Mouse (Mus musculus): ENCODE data around the gene Papss2. TPM values are rescaled to one million over a fixed set of nuclear protein-coding genes. Genes with fewer than 3 reads are reported as not detected.
A peak's percentile ranks its signal among the peaks of the same experiment; 100 is the strongest.

The Papss2 gene
- total RNA-seq, 2 experiments from 2014 or later = 4.8 to 5.1 TPM

DNA sequence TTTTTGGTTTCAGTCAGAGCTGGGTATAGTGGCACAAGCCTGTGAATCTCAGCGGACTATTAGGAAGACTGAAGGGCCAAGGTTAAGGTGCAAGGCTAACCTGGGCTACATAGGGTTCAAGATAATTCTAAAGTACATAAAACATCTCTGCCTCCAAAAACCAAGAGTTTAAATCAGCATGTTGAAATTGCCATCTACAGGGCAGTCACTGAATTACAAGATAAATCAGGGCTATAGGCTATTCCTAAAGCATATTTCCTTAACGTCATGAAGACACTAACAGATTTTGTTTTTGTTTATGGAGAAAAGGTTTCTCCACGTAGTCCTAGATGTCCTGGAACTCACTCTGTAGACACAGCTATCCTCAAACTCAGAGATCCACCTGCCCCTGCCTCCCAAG, 114.7 kb downstream of the Papss2 start:
- peak; percentile 47 for TF ChIP-seq CTCF (IDR thresholded peaks at IDR 0.05)
- no peak for DNase-seq
- Histone ChIP-seq H3K4me3 (no peak overlapping the region), H3K27ac (no peak overlapping the region)
- intact Hi-C loops (cut with DNase I) = loop anchor here (5.0 kb wide), 1 partner anchor 247 kb away; no protein-coding TSS in a partner anchor

DNA sequence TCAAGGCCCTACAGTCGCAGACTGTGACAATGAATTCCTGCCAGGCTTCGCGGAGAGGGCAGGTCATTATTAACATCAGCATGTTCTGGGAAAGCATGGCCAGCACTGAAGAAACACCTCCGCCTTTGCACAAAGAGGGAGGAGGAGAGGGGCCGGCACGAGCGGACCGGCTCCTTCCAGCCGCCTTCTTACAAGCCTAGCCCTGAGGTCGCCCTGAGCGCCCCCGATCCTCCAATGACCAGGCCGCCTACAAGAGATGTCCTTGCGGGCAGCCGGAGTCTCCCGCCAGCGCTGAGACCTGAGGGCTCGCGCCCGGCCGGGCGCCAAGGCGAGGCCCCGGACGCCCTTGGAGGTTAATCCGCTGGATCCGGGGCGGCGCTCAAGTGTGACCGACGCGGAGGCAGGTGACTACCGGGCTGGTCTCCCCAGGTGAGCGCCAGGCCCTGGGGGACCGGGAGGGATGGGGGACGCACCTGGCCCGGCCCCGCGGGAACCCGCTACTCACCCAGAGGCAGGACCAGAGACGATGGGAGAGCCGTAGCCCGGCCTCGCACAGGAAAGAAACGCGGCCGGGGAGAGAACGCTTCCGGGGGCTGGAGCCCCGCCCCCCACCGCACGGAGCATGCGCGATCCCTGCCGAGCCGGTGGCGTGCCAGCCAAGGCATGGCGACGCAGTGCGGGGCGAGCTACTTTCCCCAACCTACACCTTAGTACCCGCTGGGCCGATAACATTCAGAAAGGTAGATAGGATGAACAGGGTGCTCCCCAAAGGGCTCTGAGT, 116.4 kb downstream of the Papss2 start:
- TF ChIP-seq CTCF (IDR thresholded peaks at IDR 0.05) = no peak
- intact Hi-C loops (cut with DNase I) = loop anchor here (2.0 to 5.0 kb wide), 2 partner anchors 45 to 245 kb away; partner anchors contain the start of gene Pten
- DNase-seq = peak; percentile 95
- H3K4me3 ChIP-seq = peak overlapping the region; percentile 89
- H3K27ac ChIP-seq = peak overlapping the region; percentile 95

DNA sequence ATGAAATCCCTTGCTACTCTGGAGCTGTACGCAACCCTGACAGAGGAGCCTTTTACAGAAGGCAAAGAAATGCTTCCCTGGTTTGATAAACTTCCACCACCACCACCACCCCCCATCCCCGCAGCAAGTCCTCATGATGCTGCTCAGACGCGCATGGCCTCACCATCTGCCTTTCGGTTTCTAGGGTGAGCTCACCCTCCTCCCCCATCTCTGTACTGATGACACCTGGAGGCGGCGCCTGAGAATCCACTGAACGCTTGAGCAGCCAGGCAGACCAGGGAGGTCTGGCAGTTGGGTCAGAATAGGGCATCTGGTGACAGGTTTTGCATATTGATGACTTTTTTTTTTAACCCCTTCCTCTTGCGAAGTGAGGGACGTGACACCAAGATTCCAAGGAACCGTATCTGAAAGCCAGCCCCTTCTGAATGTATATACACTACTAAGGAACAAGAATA, 117.0 kb downstream of the Papss2 start:
- TF ChIP-seq CTCF (IDR thresholded peaks at IDR 0.05) = peak; percentile 41
- H3K27ac ChIP-seq = peak overlapping the region; percentile 95
- DNase-seq = peak; percentile 78

GRCm38 (mm10) chr19:32713471-32713870, 117.9 kb downstream of the Papss2 start:
- Histone ChIP-seq H3K4me3 (no peak overlapping the region), H3K27ac (no peak overlapping the region)
- TF ChIP-seq CTCF (IDR thresholded peaks at IDR 0.05) = no peak
- intact Hi-C loops (cut with DNase I) = loop anchor here (2.0 to 5.0 kb wide), 2 partner anchors 43 to 244 kb away; partner anchors contain the start of gene Pten
- no peak for DNase-seq

More for the DNA sequence above, 117.0 kb downstream of the Papss2 start:
- intact Hi-C loops (cut with DNase I) = loop anchor here (2.0 to 5.0 kb wide), 2 partner anchors 44 to 245 kb away; partner anchors contain the start of gene Pten
- H3K4me3 ChIP-seq = peak overlapping the region; percentile 89

GRCm38 (mm10) chr19:32715201-32715600, 119.6 kb downstream of the Papss2 start:
- peak; percentile 96 for TF ChIP-seq CTCF (IDR thresholded peaks at IDR 0.05)
- Histone ChIP-seq H3K27ac (no peak overlapping the region), H3K4me3 (no peak overlapping the region)
- intact Hi-C loops (cut with DNase I) = loop anchor here (1.0 kb wide), 2 partner anchors 512 to 651 kb away; no protein-coding TSS in a partner anchor
- peak; percentile 83 for DNase-seq

- DNase-seq = no peak
- H3K4me3 ChIP-seq = no peak overlapping the region
- intact Hi-C loops (cut with DNase I) = loop anchor here (1.0 kb wide), 2 partner anchors 512 to 651 kb away; no protein-coding TSS in a partner anchor
Observed at GRCm38 (mm10) chr19:32715681-32716080, 120.1 kb downstream of the Papss2 start.

More at GRCm38 (mm10) chr19:32715681-32716080, 120.1 kb downstream of the Papss2 start:
- no peak for TF ChIP-seq CTCF (IDR thresholded peaks at IDR 0.05)
- no peak overlapping the region for H3K27ac ChIP-seq

Other genes starting within 250 kb of the Papss2 start
- gene Sgms1, start 206.1 kb upstream of the Papss2 start, total RNA-seq (2021) = 10 to 100 TPM; 53.8 to 62.8 TPM
- gene Rpl9-ps6, start 129.2 kb upstream of the Papss2 start, total RNA-seq (2021) = 10 to 100 TPM; 27.1 to 36.4 TPM
- gene Minpp1, start 110.0 kb upstream of the Papss2 start, total RNA-seq (2021) = 10 to 100 TPM; 14.4 to 14.6 TPM
- gene Atad1, start 144.0 kb downstream of the Papss2 start, total RNA-seq (2021) = 10 to 100 TPM; 55.3 to 71.6 TPM
- gene Pten, start 161.7 kb downstream of the Papss2 start, total RNA-seq (2021) = 10 to 100 TPM; 35.2 to 36.9 TPM

All from gastrocnemius, adult 2 months (tissue).